Mouse (Mus musculus): Measurements from ENCODE around the gene Glyat.

DNA sequence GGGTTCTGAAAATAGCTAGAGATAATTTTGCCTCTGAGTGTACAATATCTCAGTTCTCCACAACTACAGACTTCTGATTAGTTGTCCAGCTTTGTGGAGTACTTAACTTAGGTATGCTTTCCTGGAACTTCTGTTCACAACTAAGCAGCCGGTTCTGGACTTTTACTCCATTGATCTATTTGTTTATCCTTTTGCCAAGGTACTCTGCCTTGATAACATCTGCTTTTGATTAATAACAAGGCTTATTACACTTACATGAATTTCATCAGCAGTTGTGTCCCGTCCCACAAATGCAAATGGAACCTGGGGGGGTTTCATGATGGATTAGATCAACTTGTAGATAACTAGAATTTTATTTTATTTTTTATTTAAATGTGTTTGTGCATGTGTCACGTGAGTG, 3.8 kb downstream of the Glyat start:
- TF ChIP-seq POLR2A (IDR thresholded peaks at IDR 0.05; ENCODE audit: insufficient read depth, low read depth, low read length) (no peak), CTCF (IDR thresholded peaks at IDR 0.05; ENCODE audit: insufficient read depth, low read depth, low read length) (no peak)

Measured in olfactory bulb, adult 2 months (tissue).